ENCODE assay signal across 8 mouse cellular contexts in genomic region chr8:88361708-88362428, GRCm38 (mm10). TPM values are rescaled to one million over a fixed set of nuclear protein-coding genes. Genes with fewer than 3 reads are reported as not detected.
DNase-seq lines count a peak whose midpoint lies in the region; ATAC-seq lines count a peak whose summit lies in the region.

TSS of gene Brd7 (minus strand) at chr8:88362194.

- WGBS in hindbrain, embryonic 14.5 days = under 1% methylated on average over 70 of the region's 91 CpGs

- H3K4me2 ChIP-seq in hindbrain, embryonic 14.5 days (replicated peaks) = peak within 1 kb of the TSS; percentile 99

- no peaks in the 10 kb centered on the region for H3K27me3 ChIP-seq in hindbrain, embryonic 14.5 days (ENCODE audit: control insufficient read depth, insufficient read depth, low read length)

- H3K27ac ChIP-seq in hindbrain, embryonic 14.5 days = peak within 1 kb of the TSS; percentile 84

- peaks cover 23% of the 10 kb centered on the region for H3K36me3 ChIP-seq in hindbrain, embryonic 14.5 days (replicated peaks; ENCODE audit: control insufficient read depth, insufficient read depth)

- peaks cover 18% of the 10 kb centered on the region for H3K4me1 ChIP-seq in hindbrain, embryonic 14.5 days (replicated peaks; ENCODE audit: control insufficient read depth, insufficient read depth, low read length)

- H3K9ac ChIP-seq in hindbrain, embryonic 14.5 days = peak within 1 kb of the TSS; percentile 90

- no peaks in the 10 kb centered on the region for H3K9me3 ChIP-seq in hindbrain, embryonic 14.5 days (ENCODE audit: control insufficient read depth, low read length)

- DNase-seq in R1 (ENCODE audit: low read depth, low spot score) = peak; percentile 71
- DNase-seq in cerebellum, postnatal 25 days = peak; percentile 95
- peak; percentile 87 for DNase-seq in frontal cortex, postnatal 36 days (ENCODE audit: low spot score in 2 of 2)
- DNase-seq in hindbrain, embryonic 14.5 days (ENCODE audit: low spot score) = peak; percentile 87
- peak; percentile 87 to 90 for DNase-seq in layer of hippocampus, postnatal 36 days
- DNase-seq in lung, postnatal 36 days = peak; percentile 79
- DNase-seq in retina, embryonic 14.5 days (ENCODE audit: low spot score) = peak; percentile 82
- DNase-seq in thymus, postnatal 36 days = peak; percentile 82 to 87

- peak; percentile 87 for ATAC-seq in hindbrain, embryonic 14.5 days (ENCODE audit: low FRiP score)

- H3K4me3 ChIP-seq in hindbrain, embryonic 14.5 days (replicated peaks; ENCODE audit: low read length) = peak within 1 kb of the TSS; percentile 86

RNA-seq across cellular contexts. Expression of gene Brd7, which starts in this region (rescaled TPM):
- 55.7 and 63.9 TPM in 2 replicates for polyA plus RNA-seq in hindbrain, embryonic 14.5 days (2014; fragmentation: Nextera tagmentation; extraction: Ambion mirVana)
- 10 to 100 TPM; 52.5 to 64.9 TPM for total RNA-seq in layer of hippocampus, postnatal 36 days (2021)

Comparison
In these comparisons a context has a peak if more than half of its experiments do, and no peak if none do; other contexts are left out.
1. Peak in every context shown above with its lines: DNase-seq, ATAC-seq, H3K4me3 ChIP-seq and H3K27ac ChIP-seq.